Mouse (Mus musculus) leukemia stem cell, adult 10-12 weeks (primary cell): ENCODE data around the gene Ms4a2. TPM values are rescaled to one million over a fixed set of nuclear protein-coding genes. Genes with fewer than 3 reads are reported as not detected.

ENCODE experiments used
- polyA plus RNA-seq: library from polyadenylated mRNA; stranded (reverse); fragments of >175 nt; gene quantifications from 2 replicates; pipeline ENCODE4 v1.2.3, GENCODE M21; 2012; ENCODE audit warnings: low replicate concordance

Ms4a2 gene
- polyA plus RNA-seq = not detected in 2 replicates

GRCm38 (mm10) chr19:11623551-11623950, at the start of gene Ms4a2:
Gene Ms4a2 (minus strand): TSS chr19:11623719.

GRCm38 (mm10) chr19:11660459-11660858, 36.9 kb upstream of the Ms4a2 start, which contains the start of gene Oosp2:
Gene Oosp2 (minus strand): TSS chr19:11660559.

GRCm38 (mm10) chr19:11640732-11641131, 17.2 kb upstream of the Ms4a2 start, which contains the start of gene Ms4a3:
Gene Ms4a3 (minus strand): TSS chr19:11640851.

GRCm38 (mm10) chr19:11604603-11605002, 18.9 kb downstream of the Ms4a2 start, which contains the start of gene Ms4a6d:
Gene Ms4a6d (minus strand): TSS chr19:11604849.

Other genes with a start within 250 kb of the Ms4a2 start
- 0.23 and 0.44 TPM in 2 replicates for gene Ms4a4a, start 248.2 kb downstream of the Ms4a2 start, polyA plus RNA-seq
- gene Ms4a4c, start 218.9 kb downstream of the Ms4a2 start, polyA plus RNA-seq = 0.14 and 0.82 TPM in 2 replicates
- 4.0 and 15.1 TPM in 2 replicates for gene Ms4a4b, start 180.2 kb downstream of the Ms4a2 start, polyA plus RNA-seq
- 0.66 and 1.0 TPM in 2 replicates for gene Ms4a6c, start 154.4 kb downstream of the Ms4a2 start, polyA plus RNA-seq
- 0.20 and 0.48 TPM in 2 replicates for gene Gm8369, start 137.8 kb downstream of the Ms4a2 start, polyA plus RNA-seq
- 0.47 and 1.1 TPM in 2 replicates for gene Ms4a6b, start 107.2 kb downstream of the Ms4a2 start, polyA plus RNA-seq
- gene Ms4a4d, start 86.9 kb downstream of the Ms4a2 start, polyA plus RNA-seq = 0.19 TPM in 1 of 2 replicates, not detected in the other
- 0.82 and 1.2 TPM in 2 replicates for gene Ms4a6d, start 18.9 kb downstream of the Ms4a2 start, polyA plus RNA-seq
- gene Ms4a3, start 17.1 kb upstream of the Ms4a2 start, polyA plus RNA-seq = not detected in 2 replicates
- 0.39 TPM in 1 of 2 replicates, not detected in the other for gene Oosp2, start 36.8 kb upstream of the Ms4a2 start, polyA plus RNA-seq
- gene Oosp1, start 67.4 kb upstream of the Ms4a2 start, polyA plus RNA-seq = not detected in 2 replicates
- not detected in 2 replicates for gene Oosp3, start 73.3 kb upstream of the Ms4a2 start, polyA plus RNA-seq
- gene Gif, start 123.8 kb upstream of the Ms4a2 start, polyA plus RNA-seq = not detected in 2 replicates
- 0.61 and 11.3 TPM in 2 replicates for gene Mrpl16, start 146.7 kb upstream of the Ms4a2 start, polyA plus RNA-seq
- gene Stx3, start 195.7 kb upstream of the Ms4a2 start, polyA plus RNA-seq = 1.1 and 1.2 TPM in 2 replicates
- not detected in 2 replicates for gene Olfr1417, start 215.5 kb upstream of the Ms4a2 start, polyA plus RNA-seq
- not detected in 2 replicates for gene Olfr1418, start 237.3 kb upstream of the Ms4a2 start, polyA plus RNA-seq